Mouse (Mus musculus): Measurements from ENCODE around the gene Csnk1e.

DNA sequence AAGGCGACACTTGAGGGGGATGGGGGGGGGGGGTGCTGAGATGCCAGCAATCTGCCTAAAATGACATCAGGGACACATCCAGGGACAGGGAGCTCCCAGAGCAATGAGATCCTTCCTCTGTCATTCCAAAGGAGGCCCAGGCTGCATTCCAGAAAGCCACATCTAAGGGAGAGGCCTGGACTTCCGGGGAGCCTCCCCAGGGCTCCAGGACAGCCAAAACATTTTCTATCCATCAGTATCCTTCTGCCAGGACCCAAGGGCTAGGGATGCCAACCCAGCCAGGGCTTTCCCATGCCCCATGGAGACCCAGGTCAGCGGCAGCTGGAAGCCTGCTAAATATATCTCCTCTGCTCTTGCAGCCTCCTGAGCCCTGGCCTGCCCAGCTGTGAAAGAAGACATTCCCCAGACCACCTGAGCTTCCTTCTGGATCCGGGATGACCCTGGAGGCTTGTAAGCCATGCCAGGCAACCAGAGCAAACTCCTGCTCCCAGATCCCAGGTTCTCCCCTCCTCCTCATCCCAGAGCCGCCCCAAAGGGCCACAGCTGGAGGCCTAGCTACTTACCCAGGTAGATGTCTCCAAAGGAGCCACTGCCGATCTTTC, 17.1 kb downstream of the Csnk1e start:
- TF ChIP-seq POLR2A (IDR thresholded peaks at IDR 0.05; ENCODE audit: low read depth, low read length), result no peak
- TF ChIP-seq CTCF (IDR thresholded peaks at IDR 0.05; ENCODE audit: borderline replicate concordance, insufficient read depth, low read length), result no peak

All from embryonic fibroblast, embryonic 13.5 days (primary cell).